8 mouse cellular contexts compared by ENCODE assay signal in the genomic region with DNA sequence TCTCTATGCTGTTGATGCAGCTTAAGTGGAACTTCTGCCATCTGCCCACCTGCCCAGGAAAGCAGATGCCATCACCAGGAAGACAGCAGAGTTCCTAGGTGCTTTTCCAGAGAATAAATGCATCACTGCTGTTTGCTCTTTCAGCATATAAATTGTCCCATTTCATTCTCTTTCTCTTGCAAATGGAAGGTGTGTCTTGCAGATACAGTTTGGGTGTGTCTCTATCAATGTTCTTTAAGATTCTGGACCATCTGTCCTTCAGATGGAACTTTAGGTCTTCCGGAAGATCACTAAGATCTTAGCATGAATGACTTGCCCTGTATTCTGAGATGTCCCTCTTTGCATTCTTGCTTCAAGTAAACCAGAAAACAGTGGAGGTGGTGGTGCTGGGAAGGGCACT. TPM values are rescaled to one million over a fixed set of nuclear protein-coding genes. Genes with fewer than 3 reads are reported as not detected.
DNase-seq lines count a peak whose midpoint lies in the region; ATAC-seq lines count a peak whose summit lies in the region.

No protein-coding gene starts in this region.

- ATAC-seq in heart, embryonic 16.5 days (replicated peaks; ENCODE audit: extremely low read depth, insufficient read depth, low FRiP score), result no peak
- ATAC-seq in embryonic facial prominence, embryonic 11.5 days (replicated peaks; ENCODE audit: insufficient number of reproducible peaks, low FRiP score, low TSS enrichment, low read depth), result no peak
- no peak for ATAC-seq in intestine, embryonic 15.5 days
- ATAC-seq in midbrain, embryonic 16.5 days, result no peak

- H3K9ac ChIP-seq in heart, embryonic 16.5 days (ENCODE audit: low read length), result no peak overlapping the region
- H3K9ac ChIP-seq in embryonic facial prominence, embryonic 11.5 days (replicated peaks; ENCODE audit: low read length), result no peak overlapping the region
- H3K9ac ChIP-seq in intestine, embryonic 15.5 days, result peak overlapping the region; percentile 77; the same call in 1 of the 2 replicates
- no peak overlapping the region for H3K9ac ChIP-seq in midbrain, embryonic 16.5 days (ENCODE audit: low read depth, low read length)

- no peaks in the 10 kb centered on the region for H3K9me3 ChIP-seq in heart, embryonic 16.5 days (replicated peaks; ENCODE audit: control insufficient read depth, low read length)
- no peaks in the 10 kb centered on the region for H3K9me3 ChIP-seq in embryonic facial prominence, embryonic 11.5 days (replicated peaks; ENCODE audit: control insufficient read depth, low read length)
- H3K9me3 ChIP-seq in intestine, embryonic 15.5 days, result no peaks in the 10 kb centered on the region
- H3K9me3 ChIP-seq in midbrain, embryonic 16.5 days (replicated peaks; ENCODE audit: control insufficient read depth, low read length, poor library complexity, severe bottlenecking), result no peaks in the 10 kb centered on the region

- DNase-seq in heart, postnatal 4 days, result no peak
- no peak for DNase-seq in embryonic facial prominence, embryonic 11.5 days (ENCODE audit: low spot score)
- no peak for DNase-seq in cerebellum, postnatal 25 days
- DNase-seq in lung, postnatal 14 days, result no peak
- DNase-seq in left cerebral cortex, adult 8-10 months (ENCODE audit: low spot score in 2 of 2), result no peak

- H3K4me1 ChIP-seq in heart, embryonic 16.5 days (ENCODE audit: control insufficient read depth, insufficient read depth, low read length), result 0 out of 2 replicates have a peak, but pooled peaks cover 4% of the 10 kb centered on the region
- no peaks in the 10 kb centered on the region; the same call in 1 of the 2 replicates for H3K4me1 ChIP-seq in embryonic facial prominence, embryonic 11.5 days (ENCODE audit: control insufficient read depth, insufficient read depth, low read length)
- peaks cover 4% of the 10 kb centered on the region for H3K4me1 ChIP-seq in intestine, embryonic 15.5 days (replicated peaks)
- peaks cover 3% of the 10 kb centered on the region; the same call in 1 of the 2 replicates for H3K4me1 ChIP-seq in midbrain, embryonic 16.5 days (ENCODE audit: control insufficient read depth, insufficient read depth, low read length)

- WGBS in heart, embryonic 16.5 days, result 54% methylated on average over 1 of the region's 1 CpGs
- WGBS in embryonic facial prominence, embryonic 11.5 days, result 48% methylated on average over 1 of the region's 1 CpGs
- WGBS in intestine, embryonic 15.5 days, result 64% methylated on average over 1 of the region's 1 CpGs
- WGBS in midbrain, embryonic 16.5 days, result 43% methylated on average over 1 of the region's 1 CpGs

- H3K27ac ChIP-seq in heart, embryonic 16.5 days (ENCODE audit: low read length), result no peak overlapping the region
- no peak overlapping the region for H3K27ac ChIP-seq in embryonic facial prominence, embryonic 11.5 days (replicated peaks; ENCODE audit: low read depth, low read length)
- H3K27ac ChIP-seq in intestine, embryonic 15.5 days, result no peak overlapping the region
- no peak overlapping the region for H3K27ac ChIP-seq in midbrain, embryonic 16.5 days (ENCODE audit: low read length)

- no peaks in the 10 kb centered on the region for H3K27me3 ChIP-seq in heart, embryonic 16.5 days (ENCODE audit: control insufficient read depth, insufficient read depth, low read length)
- no peaks in the 10 kb centered on the region for H3K27me3 ChIP-seq in embryonic facial prominence, embryonic 11.5 days (ENCODE audit: control insufficient read depth, insufficient read depth, low read length)
- no peaks in the 10 kb centered on the region for H3K27me3 ChIP-seq in intestine, embryonic 15.5 days (replicated peaks)
- no peaks in the 10 kb centered on the region for H3K27me3 ChIP-seq in midbrain, embryonic 16.5 days (ENCODE audit: control insufficient read depth, insufficient read depth, low read depth, low read length)

- no peak overlapping the region; the same call in 1 of the 2 replicates for H3K4me3 ChIP-seq in heart, embryonic 16.5 days (ENCODE audit: low read length)
- H3K4me3 ChIP-seq in embryonic facial prominence, embryonic 11.5 days (ENCODE audit: low read depth, low read length), result peak overlapping the region; percentile 73
- H3K4me3 ChIP-seq in intestine, embryonic 15.5 days (replicated peaks), result 0 out of 2 replicates have a peak overlapping the region, but pooled peaks have one; percentile 77
- H3K4me3 ChIP-seq in midbrain, embryonic 16.5 days (ENCODE audit: low read depth, low read length), result no peak overlapping the region

- H3K4me2 ChIP-seq in heart, embryonic 16.5 days (ENCODE audit: low read depth, low read length), result peak overlapping the region; percentile 73
- H3K4me2 ChIP-seq in embryonic facial prominence, embryonic 11.5 days (ENCODE audit: low read depth, low read length), result peak overlapping the region; percentile 81
- H3K4me2 ChIP-seq in intestine, embryonic 15.5 days (replicated peaks), result peak overlapping the region; percentile 82
- peak overlapping the region; percentile 80 for H3K4me2 ChIP-seq in midbrain, embryonic 16.5 days (ENCODE audit: low read length)

- no peaks in the 10 kb centered on the region for H3K36me3 ChIP-seq in heart, embryonic 16.5 days (ENCODE audit: control insufficient read depth, insufficient read depth)
- H3K36me3 ChIP-seq in embryonic facial prominence, embryonic 11.5 days (replicated peaks; ENCODE audit: control insufficient read depth, insufficient read depth, low read depth, low read length), result no peaks in the 10 kb centered on the region
- no peaks in the 10 kb centered on the region for H3K36me3 ChIP-seq in intestine, embryonic 15.5 days
- no peaks in the 10 kb centered on the region for H3K36me3 ChIP-seq in midbrain, embryonic 16.5 days (ENCODE audit: control insufficient read depth, insufficient read depth, low read length)

RNA-seq across cellular contexts. Expression of a gene that starts 1.1 kb away (rescaled TPM):
- polyA plus RNA-seq in heart, embryonic 16.5 days (2015; fragmentation: Nextera tagmentation; extraction: Ambion mirVana), result 7.0 and 9.6 TPM in 2 replicates
- 10 to 100 TPM in 1 of 2 experiments, 1 to 10 TPM in 1; 8.0 to 10.6 TPM for total RNA-seq in heart, postnatal 4 days (2021)
- polyA plus RNA-seq in embryonic facial prominence, embryonic 11.5 days (2014; fragmentation: Nextera tagmentation; extraction: Ambion mirVana), result 9.4 and 11.0 TPM in 2 replicates
- 10.0 and 11.1 TPM in 2 replicates for polyA plus RNA-seq in intestine, embryonic 15.5 days (2015; fragmentation: Nextera tagmentation; extraction: Ambion mirVana)
- polyA plus RNA-seq in midbrain, embryonic 16.5 days (2015; fragmentation: Nextera tagmentation; extraction: Ambion mirVana), result 2.7 and 3.8 TPM in 2 replicates
- 1 to 10 TPM; 3.3 to 3.6 (median 3.4) TPM for total RNA-seq in left cerebral cortex, adult 8-10 months (2022)

Comparison
In these comparisons a context has a peak if more than half of its experiments do, and no peak if none do; other contexts are left out.
1. H3K4me3 ChIP-seq: peak in embryonic facial prominence, embryonic 11.5 days (single experiment) and intestine, embryonic 15.5 days (single experiment); none in heart, embryonic 16.5 days (single experiment) and midbrain, embryonic 16.5 days (single experiment).
2. Peak in every context shown above with its lines, with median percentiles within 50 percentile points of each other: H3K4me2 ChIP-seq.